Mouse (Mus musculus) midbrain, embryonic 12.5 days (tissue): ENCODE results near the gene Prune2. TPM values are rescaled to one million over a fixed set of nuclear protein-coding genes. Genes with fewer than 3 reads are reported as not detected.

ENCODE experiments used
- ATAC-seq: fragments of 200-750 bp; cut with Nextera tagmentation; 2 replicates; pipeline ENCODE4 v1.8.0; 2017; ENCODE audit warnings: low read depth, moderate TSS enrichment, moderate library complexity; ENCODE audit not compliant: low FRiP score
- H3K27ac ChIP-seq: fragments of 300-500 bp; sonication (generic); replicated peaks from 2 replicates; pipeline ENCODE4 v1.5.1; 2016; ENCODE audit warnings: mild to moderate bottlenecking
- H3K27me3 ChIP-seq: fragments of 300-500 bp; sonication (generic); 2 replicates; pipeline ENCODE4 v1.6.1; 2016; ENCODE audit warnings: mild to moderate bottlenecking
- H3K36me3 ChIP-seq: fragments of 300-500 bp; sonication (generic); 2 replicates; pipeline ENCODE4 v1.6.1; 2016
- H3K4me1 ChIP-seq: fragments of 300-500 bp; sonication (generic); 2 replicates; pipeline ENCODE4 v1.6.1; 2016
- H3K4me2 ChIP-seq: fragments of 300-500 bp; sonication (generic); replicated peaks from 2 replicates; pipeline ENCODE4 v1.6.1; 2016; ENCODE audit warnings: mild to moderate bottlenecking, moderate library complexity
- H3K4me3 ChIP-seq: fragments of 300-500 bp; sonication (generic); 2 replicates; pipeline ENCODE4 v1.5.1; 2016; ENCODE audit warnings: mild to moderate bottlenecking
- H3K9ac ChIP-seq: fragments of 300-500 bp; sonication (generic); replicated peaks from 2 replicates; pipeline ENCODE4 v1.6.1; 2016; ENCODE audit warnings: mild to moderate bottlenecking, moderate library complexity
- H3K9me3 ChIP-seq: fragments of 300-500 bp; sonication (generic); 2 replicates; pipeline ENCODE4 v1.6.1; 2016; ENCODE audit warnings: mild to moderate bottlenecking
- WGBS: fragments of 180-500 bp; shearing (Covaris S2); methylation state at CpG from one replicate; pipeline ENCODE4 v1.1.7; 2016; 5-methylcytosine and 5-hydroxymethylcytosine counted together
- polyA plus RNA-seq: library from polyadenylated mRNA; unstranded; fragments of >200 nt; fragmentation: Nextera tagmentation; extraction: Ambion mirVana; gene quantifications from 2 replicates; pipeline ENCODE4 v1.2.1, GENCODE M21; 2016

The Prune2 gene
- polyA plus RNA-seq, 1 experiment from 2014 or later: 2.3 TPM

- Histone ChIP-seq H3K9ac (no peak overlapping the region), H3K9me3 (peaks cover 2% of the 10 kb centered on the region; the same call in 1 of the 2 replicates), H3K27me3 (peaks cover 33% of the 10 kb centered on the region), H3K4me1 (peaks cover 13% of the 10 kb centered on the region), H3K27ac (no peak overlapping the region), H3K36me3 (no peaks in the 10 kb centered on the region), H3K4me2 (no peak overlapping the region), H3K4me3 (no peak overlapping the region)
- ATAC-seq: no peak
- 77% methylated on average over 8 of the region's 8 CpGs for WGBS
Measured at GRCm38 (mm10) chr19:16959551-16959950, 3.6 kb downstream of the Prune2 start.

- Histone ChIP-seq H3K4me1 (peaks cover 7% of the 10 kb centered on the region), H3K9ac (no peak overlapping the region), H3K9me3 (peaks cover 4% of the 10 kb centered on the region; the same call in 1 of the 2 replicates), H3K36me3 (no peaks in the 10 kb centered on the region), H3K27ac (no peak overlapping the region), H3K4me3 (no peak overlapping the region), H3K4me2 (no peak overlapping the region), H3K27me3 (peaks cover 19% of the 10 kb centered on the region)
- 84% methylated on average over 3 of the region's 3 CpGs for WGBS
- ATAC-seq: no peak
Measured at GRCm38 (mm10) chr19:16961036-16961435, 5.1 kb downstream of the Prune2 start.

- Histone ChIP-seq H3K27me3 (peaks cover 5% of the 10 kb centered on the region; the same call in 1 of the 2 replicates), H3K9ac (no peak overlapping the region), H3K4me2 (no peak overlapping the region), H3K9me3 (peaks cover 4% of the 10 kb centered on the region; the same call in 1 of the 2 replicates), H3K4me1 (no peaks in the 10 kb centered on the region), H3K27ac (no peak overlapping the region), H3K4me3 (no peak overlapping the region), H3K36me3 (no peaks in the 10 kb centered on the region)
- WGBS: 82% methylated on average over 3 of the region's 3 CpGs
- ATAC-seq: no peak
Measured at GRCm38 (mm10) chr19:16963178-16963577, 7.3 kb downstream of the Prune2 start.

- 87% methylated on average over 5 of the region's 5 CpGs for WGBS
- ATAC-seq: no peak
Measured at GRCm38 (mm10) chr19:16968768-16969167, 12.8 kb downstream of the Prune2 start.

GRCm38 (mm10) chr19:16970612-16971011, 14.7 kb downstream of the Prune2 start:
- Histone ChIP-seq H3K9me3 (no peaks in the 10 kb centered on the region), H3K9ac (no peak overlapping the region), H3K4me1 (no peaks in the 10 kb centered on the region), H3K27me3 (no peaks in the 10 kb centered on the region), H3K4me2 (no peak overlapping the region), H3K4me3 (no peak overlapping the region), H3K27ac (no peak overlapping the region), H3K36me3 (no peaks in the 10 kb centered on the region)
- ATAC-seq: no peak
- WGBS: 49% methylated on average over 2 of the region's 2 CpGs

More at GRCm38 (mm10) chr19:16968768-16969167, 12.8 kb downstream of the Prune2 start:
- Histone ChIP-seq H3K4me1 (no peaks in the 10 kb centered on the region), H3K4me3 (no peak overlapping the region), H3K27me3 (no peaks in the 10 kb centered on the region), H3K36me3 (no peaks in the 10 kb centered on the region), H3K9ac (no peak overlapping the region), H3K4me2 (no peak overlapping the region), H3K27ac (no peak overlapping the region), H3K9me3 (peaks cover 4% of the 10 kb centered on the region; the same call in 1 of the 2 replicates)

GRCm38 (mm10) chr19:16978910-16979309, 23.0 kb downstream of the Prune2 start:
- Histone ChIP-seq H3K4me1 (no peaks in the 10 kb centered on the region), H3K9ac (no peak overlapping the region), H3K9me3 (no peaks in the 10 kb centered on the region), H3K27me3 (no peaks in the 10 kb centered on the region), H3K4me2 (no peak overlapping the region), H3K4me3 (no peak overlapping the region), H3K27ac (no peak overlapping the region), H3K36me3 (no peaks in the 10 kb centered on the region)
- WGBS: 95% methylated on average over 3 of the region's 3 CpGs
- ATAC-seq: no peak

GRCm38 (mm10) chr19:16981743-16982142, 25.8 kb downstream of the Prune2 start:
- Histone ChIP-seq H3K27ac (no peak overlapping the region), H3K27me3 (no peaks in the 10 kb centered on the region), H3K9ac (no peak overlapping the region), H3K4me2 (no peak overlapping the region), H3K4me1 (no peaks in the 10 kb centered on the region), H3K4me3 (no peak overlapping the region), H3K9me3 (no peaks in the 10 kb centered on the region), H3K36me3 (no peaks in the 10 kb centered on the region)
- ATAC-seq: no peak
- 87% methylated on average over 4 of the region's 4 CpGs for WGBS

DNA sequence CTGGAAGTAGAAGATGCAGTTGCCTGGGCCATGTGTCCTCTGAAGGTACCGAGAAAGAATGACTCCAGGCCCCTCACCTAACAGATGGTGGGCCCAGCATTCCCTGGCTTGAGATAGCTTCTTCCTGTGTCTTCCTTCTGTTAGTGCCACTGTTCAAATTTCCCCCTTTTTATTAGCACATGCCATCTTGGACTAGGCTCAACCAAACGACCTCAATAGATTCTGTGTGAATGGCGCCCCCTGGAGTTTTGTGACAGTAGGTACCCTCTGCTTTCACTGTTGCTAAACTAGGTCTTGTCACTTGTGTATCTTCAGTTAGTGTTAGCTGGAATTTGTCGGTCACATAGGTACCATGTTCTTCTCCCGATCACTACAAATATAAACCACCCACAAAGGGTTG, 29.0 kb downstream of the Prune2 start:
- WGBS: 51% methylated on average over 5 of the region's 5 CpGs
- ATAC-seq: no peak; the same call in 1 of the 2 replicates

GRCm38 (mm10) chr19:16987984-16988383, 32.1 kb downstream of the Prune2 start:
- Histone ChIP-seq H3K27ac (no peak overlapping the region), H3K9ac (no peak overlapping the region), H3K27me3 (no peaks in the 10 kb centered on the region), H3K4me2 (no peak overlapping the region), H3K36me3 (no peaks in the 10 kb centered on the region), H3K4me3 (no peak overlapping the region), H3K4me1 (no peaks in the 10 kb centered on the region), H3K9me3 (no peaks in the 10 kb centered on the region)
- ATAC-seq: no peak
- WGBS: 87% methylated on average over 11 of the region's 11 CpGs

More for the DNA sequence above, 29.0 kb downstream of the Prune2 start:
- H3K4me2 ChIP-seq: no peak overlapping the region
- H3K4me3 ChIP-seq: no peak overlapping the region
- no peaks in the 10 kb centered on the region for H3K36me3 ChIP-seq
- no peak overlapping the region for H3K9ac ChIP-seq
- no peaks in the 10 kb centered on the region for H3K27me3 ChIP-seq
- no peak overlapping the region for H3K27ac ChIP-seq
- H3K4me1 ChIP-seq: no peaks in the 10 kb centered on the region
- no peaks in the 10 kb centered on the region for H3K9me3 ChIP-seq

DNA sequence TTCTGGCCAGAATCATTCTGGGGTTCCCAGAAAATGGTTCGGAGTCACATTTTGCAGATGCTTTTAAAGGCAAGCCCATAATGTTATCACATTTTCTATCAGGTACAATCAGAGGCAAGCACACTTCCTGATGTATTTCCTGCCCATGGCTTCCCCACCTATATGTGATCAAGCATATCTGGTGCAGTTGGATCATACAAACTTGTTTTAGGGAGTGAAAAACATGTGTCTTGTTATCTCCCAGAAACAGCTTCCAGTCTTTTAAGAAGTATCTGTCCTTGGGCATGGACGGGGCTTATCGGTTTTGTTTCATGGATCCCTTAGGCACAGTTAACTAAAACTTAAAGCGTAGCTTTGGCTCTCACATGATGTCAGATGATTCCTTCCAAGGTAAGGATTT, 36.2 kb downstream of the Prune2 start:
- WGBS: 96% methylated on average over 4 of the region's 4 CpGs
- ATAC-seq: no peak
- Histone ChIP-seq H3K4me1 (no peaks in the 10 kb centered on the region), H3K27me3 (no peaks in the 10 kb centered on the region), H3K9me3 (no peaks in the 10 kb centered on the region), H3K27ac (no peak overlapping the region), H3K4me3 (no peak overlapping the region), H3K9ac (no peak overlapping the region), H3K36me3 (no peaks in the 10 kb centered on the region), H3K4me2 (no peak overlapping the region)

- WGBS: 85% methylated on average over 8 of the region's 8 CpGs
- Histone ChIP-seq H3K4me1 (no peaks in the 10 kb centered on the region), H3K36me3 (no peaks in the 10 kb centered on the region), H3K9ac (no peak overlapping the region), H3K9me3 (no peaks in the 10 kb centered on the region), H3K27ac (no peak overlapping the region), H3K4me2 (no peak overlapping the region), H3K4me3 (no peak overlapping the region), H3K27me3 (no peaks in the 10 kb centered on the region)
- no peak for ATAC-seq
Measured at GRCm38 (mm10) chr19:16994260-16994659, 38.3 kb downstream of the Prune2 start.

DNA sequence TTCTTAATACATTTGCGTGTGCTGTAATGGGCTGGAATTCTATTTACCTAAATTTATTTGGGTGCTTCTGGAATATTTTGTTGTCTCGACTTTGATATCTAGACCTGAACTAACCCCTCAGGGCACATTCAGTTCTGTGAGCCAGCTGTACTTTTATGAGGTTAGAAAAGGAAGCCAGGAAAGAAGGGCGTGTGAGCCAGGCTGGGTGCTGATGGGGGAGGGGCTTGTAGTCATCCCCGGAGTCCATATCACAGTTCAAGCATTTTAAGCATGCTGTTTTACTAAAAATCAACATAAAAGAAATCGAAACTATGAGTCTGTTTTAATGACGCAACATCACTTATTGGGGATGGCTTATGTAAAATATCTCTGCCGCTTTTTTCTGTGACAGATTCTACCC, 42.0 kb downstream of the Prune2 start:
- Histone ChIP-seq H3K9ac (no peak overlapping the region), H3K4me1 (no peaks in the 10 kb centered on the region), H3K27me3 (no peaks in the 10 kb centered on the region), H3K27ac (no peak overlapping the region), H3K4me3 (no peak overlapping the region), H3K9me3 (no peaks in the 10 kb centered on the region), H3K4me2 (no peak overlapping the region), H3K36me3 (no peaks in the 10 kb centered on the region)
- WGBS: 88% methylated on average over 7 of the region's 7 CpGs
- no peak for ATAC-seq
